Mouse (Mus musculus): ENCODE results near the gene Usp35.

- TF ChIP-seq CTCF (IDR thresholded peaks at IDR 0.05; ENCODE audit: borderline replicate concordance, control insufficient read depth, extremely low read depth, insufficient read depth, low read length, poor library complexity), result no peak
- TF ChIP-seq POLR2A (IDR thresholded peaks at IDR 0.05; ENCODE audit: control insufficient read depth, extremely low read depth, insufficient read depth, low read length, poor library complexity), result no peak
Measured at GRCm38 (mm10) chr7:97346822-97347166, 15.0 kb upstream of the Usp35 start.

Data from thymus, adult 2 months (tissue).